ENCODE assay signal across 9 mouse cellular contexts in genomic region chr5:111434342-111434842, GRCm38 (mm10). TPM values are rescaled to one million over a fixed set of nuclear protein-coding genes. Genes with fewer than 3 reads are reported as not detected.
A peak's percentile ranks its signal among the peaks of the same experiment; 100 is the strongest.
DNase-seq lines count a peak whose midpoint lies in the region; ATAC-seq lines count a peak whose summit lies in the region.
"Had no signal": no experiment of that assay in that cellular context is flagged by ENCODE, and none has a peak within 500 bp of the region (broad histone marks: within the 10 kb centered on the region; RNA-seq: fewer than 3 reads in every experiment).

No protein-coding gene starts in this region.

- no peaks in the 10 kb centered on the region for H3K27me3 ChIP-seq in forebrain, embryonic 11.5 days (ENCODE audit: control insufficient read depth, insufficient read depth, low read length)
- H3K27me3 ChIP-seq in forebrain, embryonic 10.5 days (ENCODE audit: poor library complexity, severe bottlenecking) = no peaks in the 10 kb centered on the region
- peaks cover 7% of the 10 kb centered on the region; the same call in 1 of the 2 replicates for H3K27me3 ChIP-seq in liver, embryonic 11.5 days (replicated peaks; ENCODE audit: control insufficient read depth, insufficient read depth, low read length)
- H3K27me3 ChIP-seq in hindbrain, embryonic 15.5 days = no peaks in the 10 kb centered on the region
- no peaks in the 10 kb centered on the region; the same call in 1 of the 2 replicates for H3K27me3 ChIP-seq in neural tube, embryonic 12.5 days (replicated peaks)

- WGBS in forebrain, embryonic 11.5 days = 54% methylated on average over 16 of the region's 16 CpGs
- 67% methylated on average over 16 of the region's 16 CpGs for WGBS in forebrain, embryonic 10.5 days
- WGBS in liver, embryonic 11.5 days = 57% methylated on average over 16 of the region's 16 CpGs
- 18% methylated on average over 16 of the region's 16 CpGs for WGBS in hindbrain, embryonic 15.5 days
- WGBS in neural tube, embryonic 12.5 days = 20% methylated on average over 16 of the region's 16 CpGs

- no peaks in the 10 kb centered on the region for H3K9me3 ChIP-seq in forebrain, embryonic 11.5 days (ENCODE audit: control insufficient read depth, low read length)
- no peaks in the 10 kb centered on the region for H3K9me3 ChIP-seq in forebrain, embryonic 10.5 days
- no peaks in the 10 kb centered on the region for H3K9me3 ChIP-seq in liver, embryonic 11.5 days (ENCODE audit: control insufficient read depth, low read length)
- H3K9me3 ChIP-seq in hindbrain, embryonic 15.5 days = no peaks in the 10 kb centered on the region
- H3K9me3 ChIP-seq in neural tube, embryonic 12.5 days = no peaks in the 10 kb centered on the region

- H3K4me2 ChIP-seq in forebrain, embryonic 11.5 days (ENCODE audit: low read depth, low read length, severe bottlenecking) = no peak overlapping the region
- H3K4me2 ChIP-seq in liver, embryonic 11.5 days = no peak overlapping the region
- peak overlapping the region; percentile 8; the same call in 1 of the 2 replicates for H3K4me2 ChIP-seq in hindbrain, embryonic 15.5 days
- H3K4me2 ChIP-seq in neural tube, embryonic 12.5 days (replicated peaks) = peak overlapping the region; percentile 27

- no peak overlapping the region; the same call in 1 of the 2 replicates for H3K9ac ChIP-seq in forebrain, embryonic 11.5 days (ENCODE audit: low read length)
- no peak overlapping the region for H3K9ac ChIP-seq in liver, embryonic 11.5 days (ENCODE audit: low read depth, low read length)
- no peak overlapping the region for H3K9ac ChIP-seq in hindbrain, embryonic 15.5 days
- no peak overlapping the region for H3K9ac ChIP-seq in neural tube, embryonic 12.5 days

- no peak overlapping the region for H3K4me3 ChIP-seq in forebrain, embryonic 11.5 days (ENCODE audit: low read depth, low read length)
- H3K4me3 ChIP-seq in forebrain, embryonic 10.5 days = no peak overlapping the region
- H3K4me3 ChIP-seq in liver, embryonic 11.5 days (ENCODE audit: low read depth, low read length) = no peak overlapping the region
- H3K4me3 ChIP-seq in hindbrain, embryonic 15.5 days = no peak overlapping the region
- no peak overlapping the region for H3K4me3 ChIP-seq in neural tube, embryonic 12.5 days
- H3K4me3 ChIP-seq: layer of hippocampus, adult 2 months had no signal

- no peak overlapping the region for H3K27ac ChIP-seq in forebrain, embryonic 11.5 days (ENCODE audit: low read depth, low read length)
- no peak overlapping the region; the same call in 1 of the 2 replicates for H3K27ac ChIP-seq in forebrain, embryonic 10.5 days
- no peak overlapping the region; the same call in 1 of the 2 replicates for H3K27ac ChIP-seq in liver, embryonic 11.5 days (ENCODE audit: low read depth, low read length)
- no peak overlapping the region for H3K27ac ChIP-seq in hindbrain, embryonic 15.5 days (replicated peaks)
- H3K27ac ChIP-seq in neural tube, embryonic 12.5 days = no peak overlapping the region
- H3K27ac ChIP-seq: layer of hippocampus, adult 2 months had no signal

- DNase-seq in forebrain, embryonic 11.5 days (ENCODE audit: low spot score) = peak; percentile 64
- no peak for DNase-seq in forebrain, embryonic 10.5 days (ENCODE audit: extremely low spot score, low spot score)
- peak; percentile 36 for DNase-seq in liver
- DNase-seq in liver, embryonic 11.5 days (ENCODE audit: low spot score) = no peak
- DNase-seq in adrenal gland, postnatal 4 days (ENCODE audit: low spot score in 2 of 2) = no peak
- no peak for DNase-seq in embryo, embryonic 10.5 days (ENCODE audit: low spot score)

- peaks cover 37% of the 10 kb centered on the region for H3K4me1 ChIP-seq in forebrain, embryonic 11.5 days (replicated peaks; ENCODE audit: control insufficient read depth, insufficient read depth, low read length)
- peaks cover 91% of the 10 kb centered on the region for H3K4me1 ChIP-seq in forebrain, embryonic 10.5 days
- peaks cover 13% of the 10 kb centered on the region for H3K4me1 ChIP-seq in liver, embryonic 11.5 days (replicated peaks; ENCODE audit: control insufficient read depth, insufficient read depth, low read length)
- H3K4me1 ChIP-seq in hindbrain, embryonic 15.5 days (replicated peaks) = peaks cover 84% of the 10 kb centered on the region
- H3K4me1 ChIP-seq in neural tube, embryonic 12.5 days = peaks cover 78% of the 10 kb centered on the region

- no peak for ATAC-seq in forebrain, embryonic 11.5 days (replicated peaks; ENCODE audit: low FRiP score)
- ATAC-seq in liver, embryonic 11.5 days (replicated peaks; ENCODE audit: low FRiP score) = no peak
- 0 out of 2 replicates have a peak, but pooled peaks have one; percentile 23 for ATAC-seq in hindbrain, embryonic 15.5 days (ENCODE audit: low FRiP score, low read depth)
- ATAC-seq in neural tube, embryonic 12.5 days (ENCODE audit: low FRiP score, low read depth) = peak; percentile 76

- peaks cover 3% of the 10 kb centered on the region; the same call in 1 of the 2 replicates for H3K36me3 ChIP-seq in forebrain, embryonic 11.5 days (ENCODE audit: control insufficient read depth, insufficient read depth, low read length)
- H3K36me3 ChIP-seq in forebrain, embryonic 10.5 days (replicated peaks) = peaks cover 91% of the 10 kb centered on the region
- no peaks in the 10 kb centered on the region for H3K36me3 ChIP-seq in liver, embryonic 11.5 days (ENCODE audit: control insufficient read depth, insufficient read depth, low read length)
- no peaks in the 10 kb centered on the region for H3K36me3 ChIP-seq in hindbrain, embryonic 15.5 days
- H3K36me3 ChIP-seq in neural tube, embryonic 12.5 days = peaks cover 8% of the 10 kb centered on the region

RNA-seq across cellular contexts. Expression of gene Mn1, which starts 17.2 kb away (rescaled TPM):
- polyA plus RNA-seq in forebrain, embryonic 11.5 days (2014; fragmentation: Nextera tagmentation; extraction: Ambion mirVana) = 50.9 and 51.9 TPM in 2 replicates
- 36.5 and 40.0 TPM in 2 replicates for polyA plus RNA-seq in forebrain, embryonic 10.5 days (2016; fragmentation: Nextera tagmentation; extraction: Ambion mirVana)
- polyA plus RNA-seq in liver, embryonic 11.5 days (2014; fragmentation: Nextera tagmentation; extraction: Ambion mirVana) = 5.2 and 5.3 TPM in 2 replicates
- 38.7 and 40.3 TPM in 2 replicates for polyA plus RNA-seq in hindbrain, embryonic 15.5 days (2015; fragmentation: Nextera tagmentation; extraction: Ambion mirVana)
- 25.8 and 29.9 TPM in 2 replicates for polyA plus RNA-seq in neural tube, embryonic 12.5 days (2016; fragmentation: Nextera tagmentation; extraction: Ambion mirVana)
- 10 to 100 TPM in 1 of 2 experiments, 1 to 10 TPM in 1; 9.9 to 10.7 TPM for total RNA-seq in adrenal gland, postnatal 4 days (2021)

Comparison
In these comparisons a context has a peak if more than half of its experiments do, and no peak if none do; other contexts are left out.
1. DNase-seq: peak in forebrain, embryonic 11.5 days (single experiment) and liver (single experiment); none in forebrain, embryonic 10.5 days (single experiment), liver, embryonic 11.5 days (single experiment), adrenal gland, postnatal 4 days (0 of 2) and embryo, embryonic 10.5 days (single experiment).
2. ATAC-seq: peak in hindbrain, embryonic 15.5 days (single experiment) and neural tube, embryonic 12.5 days (single experiment); none in forebrain, embryonic 11.5 days (single experiment) and liver, embryonic 11.5 days (single experiment).
3. H3K4me2 ChIP-seq: peak in hindbrain, embryonic 15.5 days (single experiment) and neural tube, embryonic 12.5 days (single experiment); none in forebrain, embryonic 11.5 days (single experiment) and liver, embryonic 11.5 days (single experiment).